13 mouse cellular contexts compared by ENCODE assay signal in the genomic region with DNA sequence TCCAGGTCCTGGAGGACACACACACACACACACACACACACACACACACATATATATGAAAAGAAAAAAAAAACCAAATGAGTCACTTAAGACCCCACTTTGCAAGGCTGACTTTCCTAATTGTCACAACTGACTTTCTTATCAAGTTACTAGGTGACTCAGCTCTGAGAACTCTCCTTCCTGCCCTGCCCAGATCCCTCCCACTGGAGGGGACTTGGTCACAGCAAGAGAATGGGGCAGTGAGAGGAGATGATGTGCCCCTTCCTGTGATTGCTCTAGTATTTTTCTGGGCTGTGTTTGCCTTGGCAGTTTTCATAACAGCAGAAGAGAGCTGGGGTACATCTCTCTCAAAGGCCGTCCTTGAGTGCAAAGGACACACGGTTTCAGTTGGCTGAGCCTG.
DNase-seq lines count a peak whose midpoint lies in the region; ATAC-seq and TF ChIP-seq lines count a peak whose summit lies in the region.
"Had no signal": no experiment of that assay in that cellular context is flagged by ENCODE, and none has a peak within 500 bp of the region (broad histone marks: within the 10 kb centered on the region; RNA-seq: fewer than 3 reads in every experiment).

No protein-coding gene starts in this region.

- no peak overlapping the region for H3K4me2 ChIP-seq in intestine, embryonic 14.5 days (ENCODE audit: low read length)
- no peak overlapping the region for H3K4me2 ChIP-seq in intestine, postnatal 0 days (replicated peaks; ENCODE audit: low read depth)
- H3K4me2 ChIP-seq: midbrain, embryonic 13.5 days; neural tube, embryonic 13.5 days had no signal

- no peak overlapping the region for H3K4me3 ChIP-seq in intestine, embryonic 14.5 days (ENCODE audit: low read depth, low read length)
- H3K4me3 ChIP-seq in intestine, postnatal 0 days (ENCODE audit: low read depth, low read length): no peak overlapping the region
- H3K4me3 ChIP-seq: layer of hippocampus, adult 2 months; midbrain, embryonic 13.5 days; neural tube, embryonic 13.5 days had no signal

- DNase-seq in intestine, embryonic 14.5 days (ENCODE audit: low spot score): no peak
- peak; percentile 63 for DNase-seq in 3T3-L1 (ENCODE audit: low read depth, low spot score)
- DNase-seq in adrenal gland, postnatal 10 days: peak; percentile 29
- no peak for DNase-seq in spleen, adult 12 weeks (ENCODE audit: low spot score)
- no peak for DNase-seq in layer of hippocampus, adult 9-10 months (ENCODE audit: low spot score)
- DNase-seq: retina, postnatal 1 day; thymus, postnatal 36 days had no signal

- H3K9me3 ChIP-seq in intestine, embryonic 14.5 days (ENCODE audit: control insufficient read depth, low read length): no peaks in the 10 kb centered on the region
- no peaks in the 10 kb centered on the region for H3K9me3 ChIP-seq in intestine, postnatal 0 days (ENCODE audit: control insufficient read depth)
- H3K9me3 ChIP-seq: midbrain, embryonic 13.5 days; neural tube, embryonic 13.5 days had no signal

- H3K27me3 ChIP-seq in intestine, embryonic 14.5 days (replicated peaks; ENCODE audit: control insufficient read depth, insufficient read depth, low read length): no peaks in the 10 kb centered on the region
- H3K27me3 ChIP-seq in intestine, postnatal 0 days (replicated peaks; ENCODE audit: control insufficient read depth, insufficient read depth, low read length): no peaks in the 10 kb centered on the region
- H3K27me3 ChIP-seq: midbrain, embryonic 13.5 days; neural tube, embryonic 13.5 days had no signal

- WGBS in intestine, embryonic 14.5 days: 70% methylated on average over 2 of the region's 2 CpGs
- 43% methylated on average over 2 of the region's 2 CpGs for WGBS in intestine, postnatal 0 days

- ATAC-seq in intestine, embryonic 14.5 days (replicated peaks; ENCODE audit: low FRiP score, low TSS enrichment, low read depth): 0 out of 2 replicates have a peak, but pooled peaks have one; percentile 53
- no peak for ATAC-seq in intestine, postnatal 0 days
- peak; percentile 36 to 59; a peak in 3 of 4 replicates for ATAC-seq in hematopoietic stem cell, adult 5-6 weeks (replicated peaks in 1 of 2; ENCODE audit: insufficient read depth in 1 of 2, low FRiP score in 2 of 2, low TSS enrichment in 1 of 2, low read depth in 1 of 2, poor library complexity in 2 of 2, severe bottlenecking in 2 of 2)
- ATAC-seq: inflammation-experienced regulatory T-cells, adult 6 months; midbrain, embryonic 13.5 days had no signal

- H3K27ac ChIP-seq in intestine, embryonic 14.5 days (ENCODE audit: low read depth): no peak overlapping the region
- H3K27ac ChIP-seq in intestine, postnatal 0 days (ENCODE audit: low read depth, low read length): no peak overlapping the region
- H3K27ac ChIP-seq: layer of hippocampus, adult 2 months; midbrain, embryonic 13.5 days; neural tube, embryonic 13.5 days had no signal

- no peak for TF ChIP-seq CTCF in intestine, postnatal 0 days (IDR thresholded peaks at IDR 0.05; ENCODE audit: low read depth)

- no peaks in the 10 kb centered on the region for H3K36me3 ChIP-seq in intestine, embryonic 14.5 days (ENCODE audit: control insufficient read depth, insufficient read depth, low read length)
- no peaks in the 10 kb centered on the region for H3K36me3 ChIP-seq in intestine, postnatal 0 days (ENCODE audit: control insufficient read depth, insufficient read depth)
- H3K36me3 ChIP-seq: midbrain, embryonic 13.5 days; neural tube, embryonic 13.5 days had no signal

- no peak overlapping the region for H3K9ac ChIP-seq in intestine, embryonic 14.5 days (ENCODE audit: low read length)
- no peak overlapping the region for H3K9ac ChIP-seq in intestine, postnatal 0 days (ENCODE audit: low read depth, low read length)
- H3K9ac ChIP-seq: midbrain, embryonic 13.5 days; neural tube, embryonic 13.5 days had no signal

- no peaks in the 10 kb centered on the region for H3K4me1 ChIP-seq in intestine, embryonic 14.5 days (replicated peaks; ENCODE audit: control insufficient read depth, insufficient read depth, low read length)
- H3K4me1 ChIP-seq in intestine, postnatal 0 days (replicated peaks; ENCODE audit: control insufficient read depth, insufficient read depth, low read length): no peaks in the 10 kb centered on the region
- H3K4me1 ChIP-seq: midbrain, embryonic 13.5 days; neural tube, embryonic 13.5 days had no signal

Comparison
In these comparisons a context has a peak if more than half of its experiments do, and no peak if none do; other contexts are left out.
1. DNase-seq: peak in 3T3-L1 (single experiment) and adrenal gland, postnatal 10 days (single experiment); none in intestine, embryonic 14.5 days (single experiment), spleen, adult 12 weeks (single experiment) and layer of hippocampus, adult 9-10 months (single experiment).